Mouse (Mus musculus): ENCODE measurements around the gene Trove2. TPM values are rescaled to one million over a fixed set of nuclear protein-coding genes. Genes with fewer than 3 reads are reported as not detected.
"Not testable (repeated sequence)": the region's sequence is repeated elsewhere in the genome, so short reads cannot be mapped to it uniquely, and the experiment has no call there.

Trove2 gene
- total RNA-seq, 1 experiment from 2014 or later: 6.7 TPM

- ATAC-seq (replicated peaks; ENCODE audit: low read depth, poor library complexity, severe bottlenecking): peak; percentile 76
Observed at GRCm38 (mm10) chr1:143739361-143740350, 37.2 kb downstream of the Trove2 start.

- ATAC-seq (replicated peaks; ENCODE audit: low read depth, poor library complexity, severe bottlenecking): peak; percentile 55
Observed at GRCm38 (mm10) chr1:143738811-143739210, 38.1 kb downstream of the Trove2 start.

DNA sequence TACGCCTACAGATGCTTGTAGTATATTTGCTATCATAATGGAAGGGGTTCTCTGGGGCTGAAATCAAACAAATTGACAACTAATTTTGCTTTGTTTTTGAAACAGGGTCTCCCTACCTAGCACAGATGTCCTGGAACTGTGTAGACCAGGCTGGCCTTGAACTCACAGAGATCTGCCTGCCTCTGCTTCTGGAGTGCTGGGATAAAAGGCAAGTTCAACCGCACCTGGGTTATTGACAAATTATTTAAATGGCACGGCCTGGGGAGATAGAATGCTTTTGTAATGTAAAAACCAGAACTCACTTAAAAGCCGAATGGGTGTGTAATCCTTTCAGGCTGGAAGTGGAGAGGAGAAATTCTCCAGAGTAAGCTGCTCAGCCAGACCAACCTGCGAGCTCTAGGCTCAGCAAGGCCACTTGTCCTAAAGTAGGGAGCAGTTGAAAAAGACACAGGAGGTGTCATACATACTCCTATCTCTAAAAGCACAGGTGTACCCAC, 42.9 kb downstream of the Trove2 start:
- ATAC-seq (replicated peaks; ENCODE audit: low read depth, poor library complexity, severe bottlenecking): no peak

DNA sequence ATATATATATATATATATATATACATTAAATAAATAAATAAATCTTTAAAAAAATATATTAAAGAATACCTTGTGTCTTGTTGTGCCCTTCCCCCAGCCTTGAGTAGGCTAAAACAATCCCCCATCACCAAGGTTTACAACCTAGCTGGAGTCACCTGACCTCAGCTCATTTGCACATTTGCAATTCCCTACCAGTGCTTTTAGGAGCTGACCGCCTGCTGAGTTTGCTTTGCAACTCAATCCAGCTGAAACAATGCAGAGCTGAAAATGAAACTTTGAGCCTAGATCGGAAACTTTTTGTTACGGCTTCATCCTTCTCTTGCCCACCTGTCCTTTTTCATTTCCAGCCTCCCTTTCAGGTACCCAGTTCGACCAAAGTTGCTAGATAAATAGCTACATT, 45.2 kb downstream of the Trove2 start:
- no peak for ATAC-seq (replicated peaks; ENCODE audit: low read depth, poor library complexity, severe bottlenecking)

GRCm38 (mm10) chr1:143730899-143731298, 46.0 kb downstream of the Trove2 start:
- ATAC-seq (replicated peaks; ENCODE audit: low read depth, poor library complexity, severe bottlenecking): peak; percentile 94

GRCm38 (mm10) chr1:143727701-143728445, 49.0 kb downstream of the Trove2 start:
- no peak for ATAC-seq (replicated peaks; ENCODE audit: low read depth, poor library complexity, severe bottlenecking)

DNA sequence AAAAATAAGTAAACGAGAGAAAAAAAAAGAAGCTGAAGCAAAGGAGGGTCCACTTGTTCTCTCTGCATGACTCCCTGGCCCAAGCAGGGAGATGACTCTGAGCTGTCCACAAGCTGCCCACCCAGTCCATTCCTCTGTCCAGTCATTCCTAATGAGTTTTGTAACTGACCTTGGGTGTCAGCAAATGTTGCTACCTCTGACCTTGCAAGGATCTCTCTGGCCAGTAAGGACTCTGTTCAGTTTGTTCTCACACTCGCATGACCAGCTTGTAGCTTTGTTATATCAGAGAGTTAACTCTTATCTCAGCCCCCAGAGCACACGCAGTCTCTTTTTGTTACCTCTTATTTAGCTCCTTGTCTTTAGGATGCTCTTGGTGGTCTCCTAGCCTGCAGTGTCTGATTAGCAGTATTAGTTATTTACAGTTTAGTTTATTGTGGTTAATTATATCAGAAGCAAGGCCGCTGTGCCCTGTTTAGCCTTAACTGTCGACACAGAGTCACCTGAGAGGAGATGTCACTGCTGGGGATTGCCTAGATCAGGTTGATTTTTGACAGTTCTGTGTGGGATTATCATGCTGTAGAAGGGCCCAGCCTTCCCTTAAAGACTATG, 52.3 kb downstream of the Trove2 start:
- ATAC-seq (replicated peaks; ENCODE audit: low read depth, poor library complexity, severe bottlenecking): peak; percentile 48; the same call in 1 of the 2 replicates

DNA sequence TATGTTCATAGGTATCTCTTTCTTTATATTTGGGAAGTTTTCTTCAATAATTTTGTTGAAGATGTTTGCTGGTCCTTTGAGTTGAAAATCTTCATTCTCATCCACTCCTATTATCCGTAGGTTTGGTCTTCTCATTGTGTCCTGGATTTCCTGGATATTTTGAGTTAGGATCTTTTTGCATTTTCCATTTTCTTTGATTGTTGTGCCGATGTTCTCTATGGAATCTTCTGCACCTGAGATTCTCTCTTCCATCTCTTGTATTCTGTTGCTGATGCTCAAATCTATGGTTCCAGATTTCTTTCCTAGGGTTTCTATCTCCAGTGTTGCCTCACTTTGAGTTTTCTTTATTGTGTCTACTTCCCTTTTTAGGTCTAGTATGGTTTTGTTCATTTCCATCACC, 60.8 kb downstream of the Trove2 start, which contains the start of gene Glrx2:
Gene Glrx2, plus strand, starts transcription at position 301 of the 400 bp plus-strand sequence.
- not testable (repeated sequence) for ATAC-seq (replicated peaks; ENCODE audit: low read depth, poor library complexity, severe bottlenecking)

- ATAC-seq (replicated peaks; ENCODE audit: low read depth, poor library complexity, severe bottlenecking): no peak
Observed at GRCm38 (mm10) chr1:143710627-143710976, 66.3 kb downstream of the Trove2 start.

DNA sequence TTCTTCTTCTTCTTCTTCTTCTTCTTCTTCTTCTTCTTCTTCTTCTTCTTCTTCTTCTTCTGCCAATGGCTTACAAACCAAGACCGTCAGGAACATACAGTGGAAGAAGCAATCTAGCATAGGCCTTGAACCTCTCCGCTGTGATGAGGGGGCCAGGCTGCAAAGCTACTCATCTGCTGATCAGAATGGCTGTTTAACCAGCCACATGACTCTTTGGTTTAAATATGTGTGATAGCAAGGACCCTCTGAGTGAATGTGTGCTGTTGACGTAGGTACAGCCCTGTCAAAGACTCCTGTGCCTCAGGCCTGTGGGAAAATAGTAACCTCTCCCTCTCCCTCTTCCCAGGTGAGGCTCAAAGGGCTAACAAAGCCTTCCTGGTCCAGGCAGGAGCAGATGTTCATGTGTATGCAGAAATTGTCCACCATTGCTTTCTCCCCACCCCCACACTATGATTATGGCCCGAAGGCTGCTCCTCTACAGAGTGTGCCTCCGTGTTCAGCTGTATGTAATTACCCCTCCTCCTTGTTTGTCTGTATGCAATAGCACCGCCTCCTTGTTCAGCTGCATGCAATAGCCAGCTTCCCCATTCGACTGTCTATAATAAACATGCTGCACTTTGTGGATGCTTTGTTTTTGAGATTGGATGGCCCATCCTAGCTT, 66.8 kb downstream of the Trove2 start:
- ATAC-seq (replicated peaks; ENCODE audit: low read depth, poor library complexity, severe bottlenecking): peak; percentile 66; the same call in 1 of the 2 replicates

DNA sequence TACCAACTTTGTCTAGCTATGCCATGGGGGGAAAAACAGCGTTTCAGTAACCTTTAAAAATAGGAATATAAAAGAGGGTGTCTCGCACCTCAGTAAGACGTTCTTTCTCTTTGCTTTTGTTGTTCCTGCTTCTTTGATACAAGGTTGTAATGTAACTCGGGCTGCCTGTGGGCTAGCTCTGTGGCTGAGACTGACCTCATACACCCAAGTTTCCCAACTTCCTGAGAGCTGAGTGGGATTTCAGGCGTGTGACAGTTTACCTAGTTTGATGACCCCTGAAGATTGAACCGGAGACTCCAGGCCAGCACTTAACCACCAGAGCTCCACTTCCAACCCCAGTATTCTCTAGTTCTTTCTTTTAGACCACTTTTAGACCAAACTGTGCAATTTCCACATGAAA, 68.5 kb downstream of the Trove2 start:
- ATAC-seq (replicated peaks; ENCODE audit: low read depth, poor library complexity, severe bottlenecking): peak; percentile 64; the same call in 1 of the 2 replicates

DNA sequence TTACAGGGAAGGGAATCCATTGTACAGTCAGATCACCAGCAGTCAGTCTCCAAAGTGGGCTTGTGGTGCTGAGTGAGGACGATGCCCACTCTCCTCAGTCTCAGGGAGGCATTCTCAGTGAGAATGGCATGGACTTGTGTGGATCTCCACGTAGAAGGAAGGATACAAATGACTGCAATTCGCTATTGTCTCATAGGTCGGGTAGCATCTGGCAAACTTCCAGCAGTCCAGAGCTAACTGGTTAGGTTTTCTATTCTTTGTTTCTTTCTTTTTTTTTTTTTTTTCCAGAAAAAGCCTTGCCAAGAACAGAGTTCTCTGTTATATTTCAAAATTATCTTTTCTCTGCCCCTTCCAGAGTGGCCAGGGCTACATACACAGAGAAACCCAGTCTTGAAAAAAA, 69.9 kb downstream of the Trove2 start:
- ATAC-seq (replicated peaks; ENCODE audit: low read depth, poor library complexity, severe bottlenecking): no peak

GRCm38 (mm10) chr1:143702741-143703262, 74.1 kb downstream of the Trove2 start, which contains the start of gene Cdc73:
TSS of gene Cdc73 (minus strand) at chr1:143702893.
- peak; percentile 96 for ATAC-seq (replicated peaks; ENCODE audit: low read depth, poor library complexity, severe bottlenecking)

DNA sequence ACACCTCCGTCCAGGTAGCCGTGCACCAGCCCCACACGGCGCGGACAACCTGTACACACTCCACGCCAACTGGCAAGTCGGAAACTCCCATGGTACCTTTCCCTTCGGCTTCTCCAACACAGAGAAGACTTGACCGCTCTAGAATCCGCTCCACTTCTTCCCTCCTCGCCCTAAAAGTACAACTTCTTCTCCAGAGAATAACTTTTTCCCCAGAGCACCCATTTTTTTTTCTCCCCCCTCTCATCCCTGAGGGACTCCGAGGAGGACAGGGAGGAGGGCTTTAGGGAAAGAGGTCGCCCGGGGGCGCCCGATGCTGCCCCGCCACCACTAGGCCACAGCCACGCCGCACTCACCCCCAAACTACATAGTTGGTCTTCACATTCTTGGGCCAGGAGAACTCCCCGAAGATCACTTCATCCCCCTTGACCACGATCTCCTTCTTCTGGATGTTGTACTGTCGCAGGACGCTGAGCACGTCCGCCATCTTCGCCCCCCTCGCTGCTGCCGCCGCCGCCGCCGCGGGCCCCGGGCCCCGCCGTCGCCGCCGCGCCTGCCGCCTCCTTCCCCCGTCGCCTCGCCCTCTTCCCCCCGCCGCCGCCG, 74.6 kb downstream of the Trove2 start:
- ATAC-seq (replicated peaks; ENCODE audit: low read depth, poor library complexity, severe bottlenecking): peak; percentile 40

DNA sequence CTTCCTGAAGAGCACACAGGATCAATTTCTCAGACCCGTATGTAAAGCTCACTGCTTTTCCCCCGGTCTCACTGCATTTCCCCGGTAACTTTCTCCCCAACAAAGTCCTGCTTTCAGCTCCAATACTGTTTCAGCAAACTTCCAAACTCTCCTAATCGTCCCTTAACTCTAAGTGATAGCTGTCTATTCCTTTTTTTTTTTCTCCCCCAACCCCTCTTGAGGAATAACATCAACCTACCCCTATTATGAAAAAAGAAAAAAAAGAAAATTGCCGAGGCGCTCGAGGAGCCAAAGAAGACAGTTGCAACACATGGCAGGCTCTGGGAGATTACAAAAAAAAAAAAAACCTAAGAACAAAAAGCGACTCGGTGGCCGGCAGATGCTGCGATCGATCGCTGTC, 75.1 kb downstream of the Trove2 start:
- no peak for ATAC-seq (replicated peaks; ENCODE audit: low read depth, poor library complexity, severe bottlenecking)
